Mouse (Mus musculus) thymus, adult 18-20 months (tissue): ENCODE data around the gene 2410131K14Rik.

ENCODE experiments used
- DNase-seq, 2 experiments: peaks; one replicate each; pipeline ENCODE4 v3.0.0; 2022; ENCODE audit warnings: mixed read lengths in 2 of 2

The 2410131K14Rik gene

DNA sequence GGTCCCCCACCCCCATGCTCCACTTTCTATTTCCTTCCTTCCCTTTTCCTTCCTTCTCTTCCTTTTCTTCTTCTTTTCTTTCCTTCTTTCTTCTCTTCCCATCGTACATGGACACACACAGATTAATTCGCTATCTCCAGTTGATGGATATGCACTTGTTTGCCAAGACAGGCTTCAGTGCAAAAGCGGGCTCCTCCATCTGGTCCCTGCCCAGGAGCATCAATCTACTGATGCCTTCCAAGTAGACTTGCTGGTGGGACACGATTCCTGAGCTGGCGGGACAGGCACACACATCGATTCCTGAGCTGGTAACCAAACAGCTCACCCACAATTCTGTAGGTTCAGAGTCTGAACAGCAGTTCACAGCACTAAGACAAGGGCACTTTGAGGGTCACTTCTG is 68.7 kb downstream of the 2410131K14Rik start:
- DNase-seq: no peak
